Mouse (Mus musculus): ENCODE results near the gene Angptl8.
"Not testable (repeated sequence)": the region's sequence is repeated elsewhere in the genome, so short reads cannot be mapped to it uniquely, and the experiment has no call there.

Angptl8 gene

DNA sequence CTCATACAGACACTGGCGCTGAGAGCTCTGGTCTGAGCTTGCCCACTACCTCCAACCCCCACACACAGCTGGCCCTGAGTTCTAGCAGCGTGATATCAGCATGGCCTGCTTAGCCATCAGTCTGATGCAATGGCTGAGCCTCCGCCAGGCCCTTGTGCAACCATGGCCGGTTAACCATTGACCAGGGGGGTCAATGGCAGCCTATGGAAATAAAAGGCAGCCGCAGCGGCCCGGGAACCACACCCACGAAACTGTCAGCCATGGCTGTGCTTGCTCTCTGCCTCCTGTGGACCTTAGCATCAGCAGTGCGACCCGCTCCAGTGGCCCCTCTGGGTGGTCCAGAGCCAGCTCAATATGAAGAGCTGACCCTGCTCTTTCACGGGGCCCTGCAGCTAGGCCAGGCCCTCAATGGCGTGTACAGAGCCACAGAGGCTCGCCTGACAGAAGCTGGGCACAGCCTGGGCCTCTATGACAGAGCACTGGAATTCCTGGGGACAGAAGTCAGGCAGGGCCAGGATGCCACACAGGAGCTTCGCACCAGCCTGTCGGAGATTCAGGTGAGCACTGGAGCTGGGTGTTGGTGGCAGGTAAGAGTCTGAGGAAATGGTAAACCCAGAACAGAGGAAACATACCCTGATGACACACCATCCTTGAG, at the start of gene Angptl8:
TSS of gene Angptl8 (plus strand) at position 253 of the 655 bp plus-strand sequence.
- DNase-seq: no peak

DNA sequence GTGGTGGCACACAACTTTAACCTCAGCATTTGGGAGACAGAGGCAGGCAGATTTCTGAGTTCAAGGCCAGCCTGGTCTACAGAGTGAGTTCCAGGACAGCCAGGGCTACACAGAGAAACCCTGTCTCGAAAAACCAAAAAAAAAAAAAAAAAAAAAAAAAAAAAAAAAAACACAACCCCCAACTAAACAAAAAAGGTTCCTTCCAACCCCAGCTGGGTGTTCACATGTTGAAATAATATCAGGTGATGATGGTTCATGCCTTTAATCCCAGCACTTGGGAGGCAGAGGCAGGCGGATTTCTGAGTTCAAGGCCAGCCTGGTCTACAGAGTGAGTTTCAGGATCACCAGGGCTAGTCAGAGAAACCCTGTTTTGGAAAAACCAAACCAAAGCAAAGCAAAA, 49.0 kb upstream of the Angptl8 start:
- not testable (repeated sequence) for DNase-seq

DNA sequence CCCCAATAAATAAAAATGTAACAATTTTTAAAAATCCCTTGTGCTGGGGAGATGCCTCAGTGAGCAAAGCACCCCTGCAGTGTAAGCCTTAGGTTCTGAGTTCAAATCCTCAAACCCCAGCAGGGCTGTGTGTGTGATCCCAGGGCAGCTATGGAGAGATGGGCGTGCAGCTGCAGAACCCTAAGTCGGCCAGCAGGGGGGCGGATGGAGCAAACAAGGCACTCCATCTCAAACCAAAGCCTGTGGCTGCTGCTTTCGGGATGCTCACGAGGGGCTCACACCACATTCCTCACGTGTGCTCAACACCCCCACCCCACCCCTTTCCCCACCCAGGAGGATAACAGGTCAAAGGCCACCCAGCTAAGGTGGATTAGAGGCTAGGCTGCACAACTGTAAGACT, 48.4 kb upstream of the Angptl8 start:
- DNase-seq: peak in 1 of 2 experiments; percentile 36

DNA sequence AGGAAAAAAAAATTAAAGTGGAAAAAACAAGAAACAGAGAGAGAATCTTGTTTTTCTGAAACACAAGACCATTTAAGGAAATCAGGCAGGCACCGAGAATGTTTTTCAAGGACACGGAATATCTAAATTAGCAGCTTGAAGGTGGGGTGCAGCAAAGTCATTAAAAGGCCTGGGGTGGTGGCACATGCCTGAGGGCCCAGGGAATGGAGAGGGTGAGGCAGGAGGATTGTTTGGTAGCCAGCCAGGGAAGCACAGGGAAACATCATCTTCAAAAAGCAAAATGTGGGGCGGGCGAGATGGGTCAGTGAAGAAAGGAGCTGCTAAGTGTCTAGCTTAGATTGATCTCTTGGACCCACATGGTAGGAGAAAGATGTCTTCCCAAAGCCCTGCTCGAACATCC, 47.7 kb upstream of the Angptl8 start:
- DNase-seq: no peak

DNA sequence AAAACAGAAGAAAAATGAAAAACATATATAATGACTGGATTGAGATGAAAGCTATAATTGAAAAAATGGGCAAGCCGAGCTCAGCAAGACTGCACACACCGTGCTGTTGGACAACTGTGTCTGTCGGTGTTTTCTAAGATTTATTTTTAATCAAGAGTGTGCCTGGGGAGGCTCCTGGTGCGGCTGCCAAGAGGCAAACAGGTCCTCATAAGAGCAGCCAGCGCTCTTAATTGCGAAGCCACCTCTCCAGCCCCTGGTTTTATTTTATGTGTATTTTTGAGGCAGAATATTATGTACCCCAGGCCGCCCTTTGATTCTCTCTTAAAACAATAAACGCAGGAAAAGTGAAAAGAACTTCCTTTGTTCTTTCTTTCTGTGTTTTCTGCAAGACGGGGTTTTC, 47.1 kb upstream of the Angptl8 start:
- DNase-seq: no peak

DNA sequence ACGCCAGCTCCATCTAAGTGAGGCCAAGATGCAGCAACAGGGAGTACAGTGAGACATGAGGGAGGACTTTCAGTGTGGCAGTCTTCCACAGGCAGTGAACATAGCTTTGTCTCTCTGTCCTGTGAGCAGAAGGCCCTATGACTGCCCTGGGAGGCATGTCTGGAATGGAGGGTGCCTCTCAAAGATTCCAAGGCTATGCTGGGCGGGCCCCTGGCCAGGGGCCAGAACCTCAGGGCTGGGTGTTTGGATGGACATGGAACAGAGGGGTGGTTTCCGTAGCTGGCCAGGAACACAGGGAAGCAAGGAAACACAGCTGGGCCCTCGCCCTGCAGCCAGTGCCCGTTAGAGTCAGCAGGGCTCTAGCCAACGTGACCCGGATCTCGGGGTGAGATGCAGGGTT, 43.4 kb upstream of the Angptl8 start:
- DNase-seq: no peak

DNA sequence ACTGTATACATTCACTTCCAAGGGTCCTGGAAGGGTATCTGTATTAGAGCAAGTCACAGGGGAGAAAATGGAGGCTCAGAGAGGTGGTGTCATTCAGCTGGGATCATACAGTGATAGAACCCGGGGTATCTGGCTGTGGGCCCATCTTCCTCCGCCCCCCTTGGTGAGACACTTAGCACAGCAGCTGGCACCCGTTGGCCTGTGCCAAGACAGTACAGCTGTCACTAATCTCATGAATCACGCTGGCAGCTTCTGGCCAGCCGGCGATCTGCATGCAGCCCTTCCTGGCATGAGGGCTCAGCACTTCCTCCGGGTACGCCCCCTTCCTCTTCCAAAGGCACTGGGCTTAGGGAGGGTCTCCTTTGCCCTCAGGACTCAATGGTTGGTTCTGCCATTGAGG, 42.7 kb upstream of the Angptl8 start:
- DNase-seq: no peak

DNA sequence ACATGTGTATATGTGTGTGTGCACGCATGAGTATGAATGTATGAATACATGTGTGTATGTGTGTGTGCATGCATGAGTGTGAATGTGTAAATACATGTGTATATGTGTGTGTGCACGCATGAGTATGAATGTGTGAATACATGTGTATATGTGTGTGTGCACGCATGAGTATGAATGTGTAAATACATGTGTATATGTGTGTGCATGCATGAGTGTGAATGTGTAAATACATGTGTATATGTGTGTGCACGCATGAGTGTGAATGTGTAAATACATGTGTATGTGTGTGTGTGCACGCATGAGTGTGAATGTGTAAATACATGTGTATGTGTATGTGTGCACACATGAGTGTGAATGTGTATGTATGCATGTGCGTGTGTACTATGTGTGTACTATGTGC, 41.8 kb upstream of the Angptl8 start:
- DNase-seq: not testable (repeated sequence)

DNA sequence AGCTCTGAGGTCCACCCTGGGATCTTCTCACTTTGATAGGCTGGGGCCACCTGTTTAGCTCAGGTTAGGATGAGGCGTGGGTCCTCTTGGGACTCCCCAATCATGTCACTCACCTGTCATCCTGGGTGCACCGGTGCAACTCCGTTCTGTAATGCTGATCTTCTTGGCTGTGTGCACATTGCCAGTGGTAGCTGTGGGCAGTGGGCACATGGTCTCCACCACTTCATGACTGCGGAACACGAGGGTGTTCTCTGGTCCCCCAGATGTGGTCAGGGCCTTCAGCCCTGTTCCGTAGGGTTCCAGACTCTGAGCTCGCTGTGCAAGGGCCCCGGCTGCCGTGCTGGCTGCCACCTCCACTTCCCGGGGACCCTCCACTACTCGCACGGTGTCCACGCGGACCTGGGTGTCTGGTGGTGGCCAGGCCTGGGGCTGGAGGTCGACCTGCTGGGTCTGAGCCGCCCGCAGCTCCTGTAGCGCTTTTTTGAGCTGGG, 40.9 kb upstream of the Angptl8 start:
- DNase-seq: no peak

DNA sequence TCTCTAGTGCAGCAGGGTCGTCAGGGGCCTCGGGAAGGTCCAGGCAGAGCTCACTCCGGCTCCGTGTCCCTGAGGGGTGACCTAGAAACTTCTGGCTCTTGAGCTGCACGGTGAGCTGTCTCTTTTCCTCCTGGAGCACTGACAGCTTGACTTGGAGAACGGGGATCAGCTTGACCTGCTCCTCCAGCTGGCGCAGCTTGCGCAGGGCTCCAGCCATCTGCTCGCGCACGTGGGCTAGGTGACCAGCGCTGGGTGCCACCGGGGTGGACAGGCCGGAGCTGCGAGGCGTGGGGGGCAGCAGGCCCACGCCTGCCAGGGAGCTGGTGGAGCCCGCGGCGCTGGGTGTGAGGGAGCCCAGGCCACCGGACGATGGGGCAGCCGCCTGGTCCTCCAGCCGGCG, 40.4 kb upstream of the Angptl8 start:
- DNase-seq: no peak

DNA sequence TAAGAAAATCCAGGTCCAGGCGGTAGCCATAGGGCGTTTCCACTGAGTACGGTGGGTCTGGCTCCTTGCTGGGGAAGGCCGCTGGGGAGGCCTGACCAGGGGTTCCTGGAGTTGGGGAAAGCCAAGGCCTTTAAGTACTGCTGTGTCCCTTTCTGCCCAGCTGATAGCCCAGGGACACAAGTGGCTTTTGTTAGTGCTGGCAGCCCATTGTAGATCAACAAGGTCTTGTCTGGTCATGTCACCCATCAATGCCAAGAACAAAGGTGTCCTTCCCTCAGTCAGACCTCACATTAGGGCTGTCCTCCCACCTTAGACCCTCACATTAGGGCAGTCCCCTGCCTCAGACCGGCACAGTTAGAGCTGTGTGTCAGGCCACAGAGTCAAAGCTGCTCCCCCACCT, 39.7 kb upstream of the Angptl8 start:
- no peak for DNase-seq

DNA sequence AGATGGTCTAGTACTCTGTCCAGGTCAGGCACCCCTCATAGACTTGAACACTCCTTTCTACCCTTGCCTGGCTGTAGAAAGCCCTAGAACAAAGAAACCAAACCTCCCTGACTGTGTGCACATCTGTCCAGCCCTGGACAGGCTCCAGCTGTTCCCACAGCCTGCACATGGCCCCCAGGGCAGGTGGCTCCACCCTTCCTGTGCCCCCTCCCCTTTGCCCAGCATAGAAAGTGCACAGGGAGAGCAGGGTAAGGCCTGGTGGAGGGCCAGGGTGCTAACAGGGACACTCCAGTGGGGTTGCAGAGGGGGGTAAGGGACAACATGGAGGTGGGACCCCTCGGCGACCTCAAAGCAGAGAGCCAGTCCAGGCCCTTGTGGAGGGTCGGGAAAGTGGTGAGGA, 39.1 kb upstream of the Angptl8 start:
- DNase-seq: no peak

DNA sequence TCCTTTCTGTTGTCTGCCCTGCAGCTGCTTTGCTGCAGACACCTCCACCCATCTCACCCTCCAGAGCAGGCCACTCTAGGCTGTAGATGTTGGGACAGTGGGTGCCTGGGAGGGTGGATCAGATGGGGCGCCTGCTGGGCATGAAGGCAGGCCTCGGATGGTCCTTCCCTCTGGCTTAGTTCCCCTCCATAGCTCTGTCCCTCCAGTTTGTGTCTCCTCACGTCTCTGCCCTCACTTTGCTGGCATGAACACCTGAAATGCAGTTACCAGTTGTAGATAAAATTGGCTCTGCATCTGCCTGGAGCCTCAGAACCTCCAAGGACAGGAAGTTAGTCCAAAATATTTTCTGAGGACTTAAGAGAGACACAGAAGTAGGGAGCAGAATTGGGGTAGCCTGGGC, 38.4 kb upstream of the Angptl8 start:
- DNase-seq: no peak

DNA sequence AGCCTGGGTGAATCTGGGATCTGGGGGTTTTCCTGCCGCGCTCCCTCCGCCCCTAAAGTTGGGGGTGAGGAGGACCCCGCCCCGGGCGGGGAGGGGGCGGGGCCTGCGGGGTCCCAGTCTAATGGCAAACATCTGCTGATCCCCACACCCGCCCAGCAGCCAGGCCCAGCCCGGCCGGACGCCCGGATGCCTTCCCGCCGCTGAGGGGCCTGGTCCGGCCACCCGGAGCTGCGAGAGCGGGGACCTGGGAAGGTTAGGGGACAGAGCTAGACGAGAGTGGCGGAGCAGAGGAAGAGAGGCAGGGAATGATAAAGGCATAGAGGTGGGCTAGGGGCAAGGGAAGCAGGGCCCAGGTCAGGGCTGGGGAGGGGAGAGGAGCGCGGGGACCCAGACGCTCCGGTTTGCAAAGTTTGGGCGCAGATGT, 37.4 kb upstream of the Angptl8 start:
- DNase-seq: peak; percentile 11 to 23

DNA sequence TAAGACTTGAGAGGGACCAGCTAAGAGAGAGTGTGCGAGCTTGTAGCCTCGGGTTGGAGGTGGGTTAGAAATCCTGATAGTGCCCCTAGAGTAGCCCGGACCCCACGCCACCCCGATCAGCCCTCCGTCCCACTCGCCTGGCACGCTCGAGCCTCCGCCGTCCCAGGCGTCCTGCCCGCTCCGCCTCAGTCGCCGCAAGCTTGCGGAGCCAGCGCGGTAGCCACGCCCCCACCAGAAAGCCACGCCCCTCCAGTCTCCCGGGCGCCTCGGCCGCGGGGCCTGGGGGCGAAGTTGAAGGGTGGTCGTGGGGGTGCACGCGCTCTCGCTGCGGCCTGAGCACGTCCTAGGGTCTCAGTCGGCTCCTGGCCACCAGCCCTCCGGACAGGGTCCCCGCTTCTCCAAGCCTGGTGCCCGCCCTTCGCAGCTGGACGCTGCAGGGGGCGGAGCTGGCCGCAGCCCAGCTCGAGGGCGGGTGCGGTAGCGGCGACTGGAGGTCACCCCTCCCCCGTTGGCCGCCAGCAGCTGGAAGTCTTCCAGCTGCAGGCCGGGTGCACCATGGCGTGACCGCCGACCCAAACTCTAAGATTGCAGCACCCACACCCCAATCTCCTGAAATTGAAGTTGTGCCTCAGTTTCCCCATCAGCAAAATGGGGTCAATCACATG, 36.8 kb upstream of the Angptl8 start, which contains the start of gene Kank2:
TSS of gene Kank2 (minus strand) at position 400 of the 665 bp plus-strand sequence.
- DNase-seq: peak; percentile 65

DNA sequence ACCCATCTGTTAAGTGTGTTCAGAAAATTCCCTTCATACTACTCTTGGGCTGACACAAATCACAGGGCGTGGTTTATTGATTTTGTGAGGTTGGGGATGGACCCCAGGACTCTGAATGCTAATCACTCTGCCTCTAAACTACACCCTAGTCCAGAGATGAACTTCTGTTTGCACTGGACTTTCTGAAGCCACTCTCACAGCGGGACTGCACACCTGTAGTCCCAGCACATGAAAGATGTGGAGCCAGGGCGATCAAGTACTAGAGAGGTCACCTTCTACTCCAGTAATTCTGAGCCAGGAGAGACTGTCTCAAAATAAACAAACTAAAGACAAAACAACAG, 36.3 kb upstream of the Angptl8 start:
- no peak for DNase-seq

DNA sequence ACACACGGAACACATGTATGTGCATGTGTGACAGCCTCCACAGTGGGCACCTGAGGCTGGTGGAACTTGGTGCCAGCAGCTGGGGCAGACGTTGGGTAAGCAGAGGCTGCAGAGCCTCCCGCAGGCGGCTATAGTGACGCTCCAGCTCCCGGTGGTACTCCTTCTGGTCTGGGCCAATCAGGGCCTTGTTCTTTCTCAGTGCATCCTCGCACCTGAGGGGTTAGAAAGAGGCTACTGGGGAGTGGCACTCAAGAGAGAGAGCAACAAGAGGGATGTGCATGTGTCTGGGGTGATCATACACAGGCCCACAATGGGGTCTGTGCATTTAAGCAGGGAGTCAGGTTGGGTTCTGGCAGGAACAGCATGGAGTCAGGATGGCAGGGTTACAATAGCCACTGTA, 34.2 kb upstream of the Angptl8 start:
- DNase-seq: no peak

DNA sequence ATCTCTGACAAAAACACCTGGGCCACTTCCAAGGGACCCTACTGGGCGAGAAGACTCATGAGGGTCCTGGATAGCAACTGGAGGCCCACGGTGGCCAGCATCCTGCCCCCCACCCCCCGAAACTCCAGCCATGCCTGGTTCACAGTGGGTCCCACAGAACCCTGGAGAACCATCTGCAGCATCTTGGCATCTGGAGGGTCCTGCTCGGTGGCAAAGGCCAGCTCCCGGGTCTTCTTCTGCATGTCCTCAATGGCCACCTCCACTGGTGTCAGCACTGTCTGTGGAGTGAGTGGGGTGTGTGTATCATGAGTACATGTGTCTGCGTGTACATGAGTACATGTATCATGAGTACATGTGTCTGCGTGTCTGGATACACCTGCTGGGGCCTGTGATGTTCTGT, 33.7 kb upstream of the Angptl8 start:
- DNase-seq: no peak

DNA sequence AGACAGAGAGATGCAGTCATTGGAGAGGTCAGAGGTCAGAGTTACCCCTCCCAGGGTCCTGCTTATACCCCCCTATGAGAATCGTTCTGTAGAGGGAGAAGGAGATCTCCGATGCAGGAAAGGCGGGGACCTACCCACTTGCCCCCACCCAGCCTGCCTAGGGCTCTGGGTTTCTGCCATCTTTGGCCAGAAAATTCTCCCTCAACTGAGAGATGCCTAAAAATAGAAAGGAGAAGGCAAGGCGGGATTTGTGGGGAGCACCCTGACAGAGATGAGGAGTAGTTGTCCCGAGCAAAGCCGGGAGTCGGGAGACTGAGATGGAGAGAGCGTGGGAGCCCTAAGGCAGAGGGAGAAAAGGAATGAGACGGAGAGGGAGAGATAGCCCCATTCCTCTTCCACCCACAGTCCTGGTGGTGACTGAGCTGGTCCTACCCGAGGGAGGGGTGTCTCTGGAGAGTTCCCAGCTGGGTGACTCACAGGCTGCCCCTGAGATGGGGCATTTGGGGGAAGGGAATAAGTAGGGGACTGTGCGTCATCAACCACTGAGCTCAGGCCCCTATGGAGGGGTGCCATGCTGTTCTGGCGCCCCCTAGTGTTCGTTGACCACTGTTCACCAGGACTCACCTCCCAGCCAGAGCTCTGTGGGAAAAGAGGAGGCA, 31.2 kb upstream of the Angptl8 start:
- peak; percentile 30 to 38 for DNase-seq

DNA sequence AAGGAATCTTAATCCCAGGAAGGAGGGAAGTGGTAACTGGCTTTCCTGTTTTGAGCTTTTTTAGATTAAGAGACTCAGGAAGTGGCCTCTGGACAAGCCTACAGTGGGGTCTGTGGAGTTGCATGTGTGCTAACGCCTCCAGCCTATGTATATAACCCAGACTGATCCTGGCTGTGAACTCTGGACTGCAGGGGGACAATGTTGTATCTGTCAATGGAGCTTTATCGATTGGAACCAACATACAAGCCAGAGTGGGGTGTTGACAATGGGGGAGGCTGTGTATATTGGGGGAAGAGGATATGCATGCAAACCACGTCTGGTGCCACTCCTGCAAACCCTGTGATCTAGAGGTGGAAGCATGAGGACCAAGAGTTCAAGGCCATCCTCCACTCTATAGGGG, 28.9 kb upstream of the Angptl8 start:
- no peak for DNase-seq

DNA sequence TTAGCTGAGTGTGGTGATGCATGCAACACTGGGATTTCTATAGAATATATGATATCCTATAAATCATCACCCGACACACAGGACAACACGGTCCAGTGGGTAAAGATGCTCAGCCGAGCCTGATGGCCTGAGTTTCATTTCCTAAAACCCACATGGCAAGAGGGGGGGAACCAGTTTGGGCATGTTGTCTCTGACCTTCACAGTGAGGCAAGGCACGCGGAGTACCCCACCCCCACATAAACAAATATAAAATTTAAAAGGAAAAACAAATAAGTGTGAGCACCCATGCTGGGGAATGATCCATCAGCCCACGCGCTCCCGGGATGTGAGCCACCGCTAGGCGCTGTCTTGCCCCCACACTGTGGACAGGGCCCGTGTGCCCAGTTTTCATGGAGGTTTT, 28.3 kb upstream of the Angptl8 start:
- DNase-seq: no peak

DNA sequence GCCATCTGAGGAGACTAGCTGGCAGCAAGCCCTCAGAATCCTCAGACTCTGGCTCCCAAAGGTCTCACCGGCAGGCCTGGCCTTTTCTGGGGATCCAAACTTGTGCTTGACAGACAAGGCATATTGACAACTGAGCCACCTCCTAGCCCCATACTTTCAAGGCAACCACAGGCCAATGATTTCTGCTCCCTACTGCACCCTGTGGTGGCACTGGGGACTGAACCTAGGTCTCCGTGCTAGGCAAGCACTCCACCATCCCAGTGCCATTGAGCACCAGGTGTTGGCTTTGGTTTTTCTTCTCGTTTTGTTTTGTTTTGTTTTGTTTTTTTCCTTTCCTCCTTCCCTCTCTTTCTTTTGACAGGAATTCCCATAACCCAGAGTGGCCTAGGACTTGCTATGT, 26.7 kb upstream of the Angptl8 start:
- DNase-seq: no peak

DNA sequence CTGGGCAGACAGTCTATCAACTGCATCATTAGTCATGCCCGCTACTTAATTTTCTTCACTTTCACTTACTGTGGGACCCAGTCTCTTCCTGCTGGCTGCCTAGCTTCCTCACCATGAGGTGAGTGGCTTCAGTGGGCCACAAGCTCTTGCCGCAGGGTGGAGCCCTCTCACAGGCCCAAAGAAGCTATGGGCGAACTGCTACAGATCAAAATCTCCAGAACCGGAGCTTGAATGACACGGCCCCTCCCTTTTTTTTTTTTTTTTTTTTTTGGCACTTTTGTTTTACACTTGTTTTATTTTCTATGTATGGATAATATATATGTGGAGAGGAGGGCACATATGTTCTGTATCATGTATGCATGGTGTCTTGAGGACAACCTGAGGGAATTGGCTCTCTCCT, 24.1 kb upstream of the Angptl8 start:
- no peak for DNase-seq

DNA sequence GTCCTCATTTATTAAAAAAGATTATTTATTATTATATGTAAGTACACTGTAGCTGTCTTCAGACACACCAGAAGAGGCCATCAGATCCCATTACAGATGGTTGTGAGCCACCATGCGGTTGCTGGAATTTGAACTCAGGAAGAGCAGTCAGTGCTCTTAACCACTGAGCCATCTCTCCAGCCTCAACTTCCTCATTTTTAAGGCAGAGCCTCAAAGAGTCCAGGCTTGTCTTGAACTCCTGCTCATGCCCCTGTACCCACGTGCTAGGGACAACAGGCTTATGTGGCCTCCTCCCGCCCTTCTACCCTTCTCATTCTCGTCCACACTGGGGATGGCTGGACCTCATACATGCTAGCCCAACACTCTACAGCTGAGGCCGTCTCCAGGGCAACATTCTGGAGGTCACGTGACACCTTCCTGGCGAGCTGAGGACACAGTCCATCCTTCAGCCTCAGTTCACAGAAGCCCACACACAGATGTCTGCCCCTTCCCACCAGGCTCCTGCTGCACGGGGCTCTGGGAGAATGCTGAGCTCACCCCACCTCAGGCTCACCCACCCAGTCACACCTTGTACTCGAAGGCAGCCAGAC, 18.5 kb upstream of the Angptl8 start:
- DNase-seq: no peak
